Mouse (Mus musculus): ENCODE results near the gene Pde10a. TPM values are rescaled to one million over a fixed set of nuclear protein-coding genes. Genes with fewer than 3 reads are reported as not detected.
A peak's percentile ranks its signal among the peaks of the same experiment; 100 is the strongest.

Gene Pde10a
- 0.99 and 1.1 TPM in 2 replicates for polyA plus RNA-seq (2012; ENCODE audit: insufficient read depth, insufficient read length, missing spikeins)

DNA sequence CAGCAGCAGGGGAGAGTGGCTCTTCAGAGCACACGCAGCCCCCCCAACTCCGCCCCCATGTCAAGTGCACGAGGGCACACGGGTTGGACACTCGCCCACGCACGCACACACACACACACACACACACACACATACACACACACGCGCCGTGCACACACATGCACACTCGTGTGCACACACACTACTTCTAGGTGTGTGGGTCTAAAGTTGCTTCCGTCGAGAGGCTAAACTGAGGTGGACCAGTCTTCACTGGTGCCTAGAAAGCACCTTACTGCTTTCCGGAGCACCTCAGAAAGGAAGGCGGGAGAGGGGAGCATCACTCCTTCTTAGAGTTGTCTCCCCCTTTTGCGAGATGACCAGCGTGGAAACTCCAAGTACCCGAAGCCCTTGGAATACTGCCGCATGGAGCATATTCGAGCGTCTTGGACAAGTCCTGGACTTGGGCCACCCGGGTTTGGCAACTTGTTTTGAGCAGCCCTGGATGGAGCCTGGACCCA is at the start of gene Pde10a:
TSS of gene Pde10a (plus strand) at position 148 of the 497 bp plus-strand sequence.
- Histone ChIP-seq H3K4me3 (ENCODE audit: insufficient read depth, low read depth, low read length) (peak within 1 kb of the TSS; percentile 51), H3K4me1 (ENCODE audit: control insufficient read depth, insufficient read depth, insufficient read length, low read length) (peaks cover 2% of the 10 kb centered on the region; the same call in 1 of the 2 replicates), H3K27ac (replicated peaks; ENCODE audit: low read depth, low read length) (no peak within 1 kb of the TSS)

DNA sequence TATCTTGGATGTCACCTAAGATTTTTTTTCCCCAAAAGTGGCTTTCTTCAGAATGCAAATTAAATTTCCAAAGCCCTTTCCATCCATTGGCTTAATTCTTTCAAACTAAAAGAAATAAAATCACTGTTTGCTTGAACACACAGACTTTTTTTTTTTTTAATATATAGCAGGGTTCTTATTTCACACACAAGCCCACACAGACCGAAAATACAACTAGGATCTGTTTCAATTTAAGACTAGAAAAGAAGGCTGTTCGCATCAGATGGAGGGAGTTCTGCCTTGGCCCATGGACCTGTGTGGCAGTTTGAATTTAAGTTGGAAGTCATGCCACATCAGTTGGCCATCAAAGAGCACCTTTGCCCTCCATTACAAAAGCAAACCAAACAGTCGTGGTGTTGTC is 46.6 kb upstream of the Pde10a start:
- no peak overlapping the region for H3K4me3 ChIP-seq (ENCODE audit: insufficient read depth, low read depth, low read length)
- no peaks in the 10 kb centered on the region for H3K4me1 ChIP-seq (ENCODE audit: control insufficient read depth, insufficient read depth, insufficient read length, low read length)
- no peak overlapping the region for H3K27ac ChIP-seq (replicated peaks; ENCODE audit: low read depth, low read length)

DNA sequence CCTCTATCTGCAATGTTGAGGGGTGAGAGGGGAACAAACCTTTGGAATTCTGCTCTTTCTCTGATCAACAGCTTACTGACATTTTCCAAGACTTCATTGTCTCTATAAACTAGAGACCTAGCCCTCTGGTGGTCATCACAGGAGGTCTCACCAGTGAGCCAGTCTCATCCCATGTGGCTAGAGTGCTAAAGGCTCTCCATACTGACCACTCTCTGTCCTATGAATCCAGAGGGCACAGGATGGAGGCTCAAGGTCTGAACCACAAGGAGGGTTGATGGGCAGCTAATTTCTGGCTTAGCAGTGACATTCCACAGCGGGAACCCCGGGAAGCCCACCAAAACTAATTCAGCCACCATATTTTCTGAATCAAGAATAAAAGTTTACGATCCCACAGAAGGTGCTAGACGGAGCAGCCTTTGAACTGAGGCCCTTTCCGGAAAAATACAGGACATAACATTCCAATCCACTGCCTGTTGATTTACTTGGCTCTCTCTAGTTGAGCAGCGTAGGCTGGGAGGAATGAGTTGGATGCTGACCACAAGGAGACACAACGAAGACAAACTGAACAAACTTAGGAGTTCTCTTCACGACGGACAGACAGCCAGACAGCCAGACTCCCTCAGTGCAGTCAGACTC is 45.6 kb upstream of the Pde10a start:
- no peak overlapping the region for H3K27ac ChIP-seq (replicated peaks; ENCODE audit: low read depth, low read length)
- no peaks in the 10 kb centered on the region for H3K4me1 ChIP-seq (ENCODE audit: control insufficient read depth, insufficient read depth, insufficient read length, low read length)
- H3K4me3 ChIP-seq (ENCODE audit: insufficient read depth, low read depth, low read length) = no peak overlapping the region

DNA sequence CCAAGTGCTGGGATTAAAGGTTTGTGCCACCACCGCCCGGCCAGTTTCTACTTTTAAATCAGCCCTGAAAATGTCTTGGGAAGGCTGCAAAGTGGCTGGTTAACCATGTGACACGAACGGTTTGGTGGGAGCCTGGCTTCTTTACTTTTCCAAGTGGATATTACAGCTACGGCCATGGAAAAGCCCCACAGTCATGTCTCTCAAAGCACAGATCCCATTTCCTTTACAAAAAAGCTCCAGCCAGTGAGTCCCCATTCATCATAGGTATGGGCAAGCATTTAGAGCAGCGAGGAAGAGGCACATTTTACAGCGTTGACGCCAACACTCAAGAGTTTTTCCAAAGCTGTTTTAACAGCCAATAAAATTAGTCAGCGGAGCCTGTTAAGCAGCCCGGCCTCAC is 43.4 kb upstream of the Pde10a start:
- Histone ChIP-seq H3K27ac (replicated peaks; ENCODE audit: low read depth, low read length) (no peak overlapping the region), H3K4me3 (ENCODE audit: insufficient read depth, low read depth, low read length) (no peak overlapping the region), H3K4me1 (ENCODE audit: control insufficient read depth, insufficient read depth, insufficient read length, low read length) (no peaks in the 10 kb centered on the region)

DNA sequence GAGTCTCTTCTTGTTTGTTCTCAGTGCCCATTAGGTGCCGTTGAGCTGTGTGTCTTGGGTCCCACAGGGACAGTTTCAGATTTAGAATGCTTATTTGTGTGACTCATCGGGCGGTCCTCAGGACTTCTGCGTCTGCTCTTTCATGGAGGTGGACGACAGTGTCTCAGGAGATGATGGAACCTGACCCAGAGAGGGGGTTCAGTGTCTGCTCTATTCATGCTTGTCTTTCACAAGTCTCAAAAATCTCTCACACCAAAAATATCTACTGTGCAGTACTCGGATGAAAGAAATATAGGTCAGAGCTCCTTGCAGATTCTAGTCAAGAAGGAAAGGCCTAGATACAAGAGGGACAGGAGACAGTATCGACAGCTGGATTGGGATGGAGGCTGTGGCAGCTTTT is 42.3 kb upstream of the Pde10a start:
- Histone ChIP-seq H3K4me3 (ENCODE audit: insufficient read depth, low read depth, low read length) (no peak overlapping the region), H3K27ac (replicated peaks; ENCODE audit: low read depth, low read length) (no peak overlapping the region), H3K4me1 (ENCODE audit: control insufficient read depth, insufficient read depth, insufficient read length, low read length) (no peaks in the 10 kb centered on the region)

DNA sequence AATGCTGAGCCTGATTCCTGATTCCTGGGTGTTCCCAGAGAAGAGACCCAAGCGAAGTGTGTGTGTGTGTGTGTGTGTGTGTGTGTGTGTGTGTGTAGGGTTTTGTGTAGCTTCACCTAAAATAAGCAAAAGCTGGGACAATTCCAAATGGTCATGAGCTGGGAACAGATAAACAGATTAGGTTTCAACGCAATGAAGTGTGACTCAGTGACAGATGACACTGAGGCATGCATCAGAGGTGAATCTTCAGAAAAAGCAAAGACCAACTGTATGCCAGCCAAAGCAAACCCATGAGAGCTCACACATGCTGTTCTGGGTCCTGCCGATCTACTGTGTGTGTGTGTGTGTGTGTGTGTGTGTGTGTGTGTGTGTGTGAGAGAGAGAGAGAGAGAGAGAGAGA is 40.9 kb upstream of the Pde10a start:
- Histone ChIP-seq H3K4me3 (ENCODE audit: insufficient read depth, low read depth, low read length) (no peak overlapping the region), H3K27ac (replicated peaks; ENCODE audit: low read depth, low read length) (no peak overlapping the region), H3K4me1 (ENCODE audit: control insufficient read depth, insufficient read depth, insufficient read length, low read length) (no peaks in the 10 kb centered on the region)

DNA sequence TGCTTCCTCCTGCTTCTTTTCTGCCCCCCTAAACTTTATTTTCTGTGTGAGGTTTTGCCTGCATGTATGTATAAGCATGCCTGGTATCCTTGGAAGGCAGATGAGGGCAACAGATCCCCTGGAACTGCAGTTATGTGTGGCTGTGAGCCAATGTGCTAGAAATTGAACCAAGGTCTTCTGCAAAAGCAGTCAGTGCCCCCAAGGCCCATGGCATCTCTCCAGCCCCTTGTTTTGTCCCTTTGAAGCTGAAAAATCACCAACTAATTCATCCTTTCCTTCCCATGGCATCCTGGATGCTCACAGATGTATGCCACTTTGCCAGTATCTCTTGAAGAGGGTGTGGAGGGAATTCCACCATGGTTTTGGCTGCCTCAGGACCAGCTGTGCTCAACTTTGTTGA is 40.0 kb upstream of the Pde10a start:
- Histone ChIP-seq H3K27ac (replicated peaks; ENCODE audit: low read depth, low read length) (no peak overlapping the region), H3K4me3 (ENCODE audit: insufficient read depth, low read depth, low read length) (no peak overlapping the region)

DNA sequence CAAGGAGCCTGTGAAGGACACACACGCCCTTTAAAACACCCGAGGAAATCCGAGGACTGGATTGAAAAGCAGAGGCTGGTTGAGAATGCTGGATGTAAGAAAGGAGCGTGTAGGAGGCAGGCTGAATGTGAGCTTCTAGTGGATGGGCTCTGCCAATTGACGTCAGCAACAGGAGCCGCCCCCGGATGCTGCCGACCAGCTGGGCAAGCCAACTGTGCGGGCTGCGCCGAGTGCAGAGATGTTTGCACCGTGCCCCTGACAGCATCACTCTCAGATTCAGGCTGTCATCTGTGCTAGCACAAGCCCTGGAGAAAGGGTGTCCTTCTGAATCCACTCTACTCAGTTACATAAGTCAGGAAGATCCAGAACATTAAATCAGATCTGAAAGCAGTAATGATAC is 37.3 kb upstream of the Pde10a start:
- Histone ChIP-seq H3K27ac (replicated peaks; ENCODE audit: low read depth, low read length) (no peak overlapping the region), H3K4me1 (ENCODE audit: control insufficient read depth, insufficient read depth, insufficient read length, low read length) (no peaks in the 10 kb centered on the region), H3K4me3 (ENCODE audit: insufficient read depth, low read depth, low read length) (no peak overlapping the region)

More for the DNA sequence above, 40.0 kb upstream of the Pde10a start:
- H3K4me1 ChIP-seq (ENCODE audit: control insufficient read depth, insufficient read depth, insufficient read length, low read length) = no peaks in the 10 kb centered on the region

DNA sequence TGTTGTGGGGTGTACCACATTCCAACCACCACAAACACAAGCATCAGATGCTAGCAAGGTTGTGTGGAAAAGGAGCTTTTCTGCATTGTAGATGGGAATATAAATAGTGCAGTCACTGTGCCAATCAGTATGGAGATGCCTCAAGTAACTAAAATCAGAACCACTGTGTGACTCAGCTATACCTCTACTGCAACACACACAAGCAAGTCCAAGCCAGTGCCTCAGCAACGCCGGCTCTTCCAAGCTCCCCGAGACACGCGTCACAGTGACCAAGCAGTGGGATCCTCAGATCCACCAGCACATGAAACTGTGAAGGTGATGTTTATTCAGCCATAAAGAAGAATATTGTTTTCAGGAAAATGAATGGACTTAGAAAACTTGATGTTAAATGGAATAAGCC is 34.2 kb upstream of the Pde10a start:
- Histone ChIP-seq H3K4me3 (ENCODE audit: insufficient read depth, low read depth, low read length) (no peak overlapping the region), H3K27ac (replicated peaks; ENCODE audit: low read depth, low read length) (no peak overlapping the region), H3K4me1 (ENCODE audit: control insufficient read depth, insufficient read depth, insufficient read length, low read length) (no peaks in the 10 kb centered on the region)

DNA sequence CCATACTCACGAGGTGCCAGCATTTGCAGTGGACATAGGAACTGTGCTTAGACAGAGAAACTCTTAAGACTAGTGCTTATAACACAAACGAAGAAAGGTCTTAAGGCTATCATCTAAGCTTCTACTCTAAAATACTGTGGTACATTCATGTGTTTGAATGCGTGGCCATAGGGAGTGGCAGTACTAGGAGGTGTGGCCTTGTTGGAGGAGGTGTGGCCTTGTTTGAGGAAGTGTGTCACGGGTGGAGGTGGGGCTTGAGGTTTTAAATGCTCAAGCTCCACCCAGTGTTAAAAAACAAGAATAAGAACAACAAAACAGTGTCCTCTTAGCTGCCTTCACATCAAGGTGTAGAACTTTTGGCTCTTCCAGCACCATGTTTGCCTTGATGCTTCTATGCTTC is 31.7 kb upstream of the Pde10a start:
- Histone ChIP-seq H3K4me3 (ENCODE audit: insufficient read depth, low read depth, low read length) (no peak overlapping the region), H3K4me1 (ENCODE audit: control insufficient read depth, insufficient read depth, insufficient read length, low read length) (no peaks in the 10 kb centered on the region), H3K27ac (replicated peaks; ENCODE audit: low read depth, low read length) (no peak overlapping the region)

DNA sequence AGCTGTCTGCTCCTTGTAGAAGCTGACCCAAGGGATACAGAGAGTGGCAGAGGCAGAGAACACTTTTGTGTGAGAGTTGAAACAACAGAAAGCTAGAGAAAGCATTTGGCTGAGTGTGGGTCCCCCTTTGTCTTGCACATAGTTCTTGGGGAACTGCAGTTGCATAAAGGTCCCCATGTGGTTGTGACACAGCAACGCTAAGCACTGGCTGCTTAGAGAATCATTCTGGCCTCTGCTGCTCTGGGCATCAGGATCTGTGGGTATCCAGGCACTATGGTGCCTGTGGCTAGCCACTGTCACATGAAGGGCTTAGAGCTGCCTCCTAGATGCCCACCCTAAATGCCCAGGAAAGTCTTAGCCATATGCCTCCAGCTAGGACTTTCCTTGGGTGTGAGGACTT is 27.0 kb upstream of the Pde10a start:
- Histone ChIP-seq H3K27ac (replicated peaks; ENCODE audit: low read depth, low read length) (no peak overlapping the region), H3K4me1 (ENCODE audit: control insufficient read depth, insufficient read depth, insufficient read length, low read length) (no peaks in the 10 kb centered on the region), H3K4me3 (ENCODE audit: insufficient read depth, low read depth, low read length) (no peak overlapping the region)

DNA sequence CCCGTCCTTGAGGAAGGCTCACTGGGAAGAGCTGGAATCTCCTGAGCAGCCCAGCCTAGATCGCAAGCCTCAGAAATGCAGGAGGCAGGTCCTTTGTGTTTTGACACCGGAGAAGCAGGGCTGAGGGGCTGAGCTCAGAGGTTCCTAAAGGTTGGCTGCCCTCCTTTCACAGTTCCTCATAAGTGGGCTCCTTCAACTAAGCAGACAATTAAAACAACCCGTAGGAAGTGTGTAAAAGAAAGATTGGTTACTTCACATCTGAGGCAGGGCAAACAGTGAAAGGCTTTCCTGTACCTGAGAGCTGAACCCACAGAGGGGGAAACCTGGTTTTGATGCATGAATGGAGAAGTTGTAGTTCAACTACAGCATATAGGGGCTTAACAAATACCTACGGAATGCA is 26.5 kb upstream of the Pde10a start:
- H3K4me3 ChIP-seq (ENCODE audit: insufficient read depth, low read depth, low read length) = no peak overlapping the region
- H3K27ac ChIP-seq (replicated peaks; ENCODE audit: low read depth, low read length) = no peak overlapping the region

DNA sequence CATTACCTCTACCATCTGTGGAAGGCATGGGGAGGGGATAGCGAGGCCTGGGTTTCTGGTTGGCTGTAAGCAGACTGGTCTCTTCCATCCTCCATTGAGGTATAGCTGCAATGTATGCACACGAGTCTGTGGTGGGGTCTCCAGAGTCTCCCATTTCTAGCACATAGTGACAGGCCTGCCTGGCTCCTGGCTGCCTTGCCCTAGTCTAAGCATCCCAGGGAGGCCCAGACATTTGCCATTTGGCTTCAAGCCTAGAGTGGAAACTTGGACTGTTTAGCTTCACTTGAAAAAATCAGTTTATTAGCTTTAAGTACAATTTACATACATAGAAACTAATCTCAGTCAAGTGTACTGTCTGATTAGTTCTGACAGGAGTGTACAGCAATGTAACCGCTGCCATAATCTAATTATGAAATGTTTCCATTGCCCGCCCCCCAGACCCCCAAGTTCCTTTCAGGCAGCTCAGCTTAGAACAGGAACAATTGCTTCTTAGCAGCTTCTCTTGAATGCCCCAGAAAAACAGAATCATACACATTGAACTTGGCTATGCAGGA is 25.5 kb upstream of the Pde10a start:
- Histone ChIP-seq H3K4me3 (ENCODE audit: insufficient read depth, low read depth, low read length) (no peak overlapping the region), H3K4me1 (ENCODE audit: control insufficient read depth, insufficient read depth, insufficient read length, low read length) (no peaks in the 10 kb centered on the region), H3K27ac (replicated peaks; ENCODE audit: low read depth, low read length) (no peak overlapping the region)

More for the DNA sequence above, 26.5 kb upstream of the Pde10a start:
- no peaks in the 10 kb centered on the region for H3K4me1 ChIP-seq (ENCODE audit: control insufficient read depth, insufficient read depth, insufficient read length, low read length)

DNA sequence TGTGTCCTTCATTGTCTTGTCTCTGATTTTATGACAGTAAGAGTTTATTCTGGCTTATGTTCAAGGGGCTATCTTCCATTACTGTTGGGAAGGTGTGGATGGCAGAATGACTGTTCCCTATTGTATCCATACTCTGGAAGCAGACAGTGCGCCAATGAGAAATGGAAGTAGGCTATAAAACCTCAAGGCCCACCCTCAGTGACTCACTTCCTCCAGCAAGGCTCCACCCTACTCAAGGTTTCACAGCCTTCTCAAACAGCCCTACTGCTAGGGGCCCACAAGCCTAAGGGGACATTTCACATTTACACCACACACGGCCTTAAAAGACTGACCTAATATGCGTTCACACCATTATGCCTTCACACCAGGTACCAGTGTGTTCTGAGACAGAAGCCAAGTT is 20.8 kb upstream of the Pde10a start:
- Histone ChIP-seq H3K4me1 (ENCODE audit: control insufficient read depth, insufficient read depth, insufficient read length, low read length) (no peaks in the 10 kb centered on the region; the same call in 1 of the 2 replicates), H3K27ac (replicated peaks; ENCODE audit: low read depth, low read length) (no peak overlapping the region)

DNA sequence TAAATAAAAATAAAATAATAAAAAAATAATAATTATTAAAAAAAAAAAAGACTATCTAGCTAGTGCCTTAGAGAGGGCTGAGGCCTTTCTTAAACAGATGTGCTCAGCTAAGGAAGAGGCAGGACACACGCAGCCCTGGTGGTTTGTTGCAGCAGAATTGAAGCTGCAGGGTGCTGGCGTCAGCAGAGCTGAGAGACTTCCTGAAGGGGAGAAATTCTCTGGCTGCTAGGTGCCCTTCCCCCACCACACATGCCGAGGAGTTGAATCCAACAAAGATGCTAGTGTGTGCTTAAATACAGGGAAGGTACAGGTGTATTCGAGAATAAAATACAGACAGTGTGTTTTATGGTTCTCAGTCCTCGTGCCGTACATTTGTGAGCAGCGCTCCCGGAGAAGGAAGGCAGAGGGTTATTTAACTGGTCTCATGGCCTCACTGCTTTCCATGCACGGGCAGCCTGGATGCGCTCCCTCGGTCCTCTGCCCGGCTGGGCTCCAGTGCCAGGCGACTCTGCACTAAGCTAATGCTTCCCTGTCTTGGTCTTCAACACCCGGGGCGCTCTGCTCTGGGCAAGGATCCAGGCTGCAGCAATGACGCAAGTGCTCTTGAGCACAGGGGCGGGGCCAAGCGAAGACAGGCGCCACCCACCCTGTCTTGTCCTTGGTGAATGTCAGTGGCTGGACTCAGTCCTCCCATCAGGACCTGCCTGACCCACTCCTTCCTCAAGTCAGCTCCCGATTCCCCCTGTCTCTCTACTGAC is 19.3 kb upstream of the Pde10a start:
- no peak overlapping the region for H3K27ac ChIP-seq (replicated peaks; ENCODE audit: low read depth, low read length)
- no peaks in the 10 kb centered on the region; the same call in 1 of the 2 replicates for H3K4me1 ChIP-seq (ENCODE audit: control insufficient read depth, insufficient read depth, insufficient read length, low read length)
- peak overlapping the region; percentile 32 for H3K4me3 ChIP-seq (ENCODE audit: insufficient read depth, low read depth, low read length)

More for the DNA sequence above, 20.8 kb upstream of the Pde10a start:
- no peak overlapping the region for H3K4me3 ChIP-seq (ENCODE audit: insufficient read depth, low read depth, low read length)

All from brown adipose tissue, adult 24 weeks (tissue).